Mouse (Mus musculus): ENCODE results near the gene Slc25a18.

DNA sequence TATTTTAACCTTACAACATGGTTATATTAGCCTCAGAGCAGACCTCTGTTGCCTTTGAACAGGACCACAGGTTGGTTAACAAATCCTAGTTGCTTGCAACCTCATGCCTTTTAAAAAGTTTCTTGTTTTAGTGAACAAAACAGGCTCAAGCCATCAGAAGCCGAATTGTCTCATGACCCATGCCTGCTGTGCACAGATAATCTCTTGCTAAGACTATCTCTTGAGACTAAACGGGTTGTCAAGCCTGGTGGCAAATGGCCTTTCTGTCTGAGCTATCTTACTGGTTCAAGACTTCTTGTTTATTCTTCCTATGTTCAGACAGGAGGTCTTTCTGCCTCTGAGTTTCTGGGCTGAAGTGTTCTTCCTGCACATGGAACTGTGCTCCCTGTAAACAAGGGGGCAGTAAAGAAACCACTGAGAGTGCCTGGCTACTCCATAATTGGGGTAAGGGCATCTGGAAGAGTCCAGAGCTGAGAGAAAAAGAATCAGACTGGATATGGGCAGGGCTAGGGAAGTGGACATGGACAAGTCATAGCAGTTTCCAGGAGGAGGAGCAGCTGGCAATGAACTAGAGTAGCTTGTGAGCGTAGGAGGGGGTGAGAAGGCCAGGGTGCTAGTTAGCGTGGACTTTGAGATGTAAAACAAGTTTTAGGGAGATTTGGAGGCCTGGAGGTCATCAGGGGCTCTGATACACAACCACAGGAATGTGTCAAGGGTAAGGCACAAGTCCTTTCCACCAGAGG, 57.7 kb downstream of the Slc25a18 start:
- TF ChIP-seq CTCF (IDR thresholded peaks at IDR 0.05; ENCODE audit: control insufficient read depth, insufficient read depth, insufficient read length), result no peak
- no peak for TF ChIP-seq MAX (IDR thresholded peaks at IDR 0.05)
- no peak for TF ChIP-seq USF1 (IDR thresholded peaks at IDR 0.05; ENCODE audit: low read depth)

All from C2C12 (cell line).